Mouse (Mus musculus): Measurements from ENCODE around the gene Gm11627.
"Not testable (repeated sequence)": the region's sequence is repeated elsewhere in the genome, so short reads cannot be mapped to it uniquely, and the experiment has no call there.

The Gm11627 gene

DNA sequence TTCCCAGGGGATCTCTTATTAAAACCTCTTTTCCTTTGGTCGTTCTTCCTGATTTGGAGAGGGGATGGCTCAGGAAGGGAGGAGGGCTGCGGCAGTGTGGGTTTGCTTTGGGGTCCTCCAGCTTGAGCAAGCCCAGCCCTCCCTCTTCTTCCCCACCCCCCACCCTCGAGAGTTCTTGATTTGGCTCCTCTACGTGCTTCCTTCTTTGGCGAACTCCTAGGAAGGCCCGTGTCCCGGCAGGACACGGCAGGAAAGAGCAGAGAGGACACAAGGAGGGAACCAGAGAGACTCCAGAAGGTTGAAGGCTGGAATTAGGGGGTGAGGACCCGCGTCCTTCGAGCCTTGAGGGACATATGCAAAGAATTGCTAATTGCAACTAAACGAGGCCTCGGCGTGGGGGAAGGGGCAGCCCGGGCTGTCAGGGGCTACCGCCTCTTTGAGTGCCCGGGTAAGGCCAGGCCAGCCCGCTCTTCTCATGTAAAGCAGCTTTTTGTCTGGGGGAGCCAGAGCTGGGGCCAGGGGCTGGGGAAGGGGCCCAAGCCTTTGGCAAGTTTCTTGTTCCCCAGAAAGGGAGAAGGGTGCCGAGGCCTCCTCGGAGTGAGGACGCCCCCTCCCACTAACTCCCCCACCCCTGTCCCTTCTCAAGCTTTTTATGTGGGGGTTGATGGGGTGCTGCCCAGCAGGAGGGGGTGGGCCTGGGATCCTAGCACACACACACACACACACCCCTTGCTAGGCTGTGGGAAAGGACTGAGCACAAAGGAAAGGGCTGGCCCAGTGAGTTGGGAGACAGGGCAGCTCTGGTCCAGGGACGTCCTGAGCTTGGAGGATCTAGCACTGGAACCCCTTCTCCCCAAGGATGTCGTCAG is at the start of gene Gm11627:
TSS of gene Gm11627 (minus strand) at position 297 of the 869 bp plus-strand sequence.
- DNase-seq (ENCODE audit: low read depth) = no peak

DNA sequence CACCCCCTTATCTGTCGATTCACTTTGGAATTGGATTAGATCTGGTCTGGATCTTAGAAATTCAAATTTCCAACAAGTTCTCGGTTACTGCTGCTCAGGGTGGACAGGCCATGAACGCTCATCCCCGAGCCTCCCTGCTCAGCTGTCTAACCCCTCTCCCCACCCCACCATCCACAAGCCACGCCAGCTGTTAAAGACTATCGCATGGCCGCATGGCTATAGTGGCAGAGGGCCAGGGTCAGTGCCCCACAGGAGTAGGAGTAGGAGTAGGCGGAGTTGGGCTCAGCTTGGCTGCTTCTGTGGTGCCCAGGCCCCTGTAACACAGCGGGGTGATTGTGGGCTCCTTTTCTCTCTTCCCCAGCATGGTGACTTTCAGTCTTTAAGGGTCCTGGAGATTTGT is 49.3 kb upstream of the Gm11627 start:
- no peak for DNase-seq (ENCODE audit: low read depth)

DNA sequence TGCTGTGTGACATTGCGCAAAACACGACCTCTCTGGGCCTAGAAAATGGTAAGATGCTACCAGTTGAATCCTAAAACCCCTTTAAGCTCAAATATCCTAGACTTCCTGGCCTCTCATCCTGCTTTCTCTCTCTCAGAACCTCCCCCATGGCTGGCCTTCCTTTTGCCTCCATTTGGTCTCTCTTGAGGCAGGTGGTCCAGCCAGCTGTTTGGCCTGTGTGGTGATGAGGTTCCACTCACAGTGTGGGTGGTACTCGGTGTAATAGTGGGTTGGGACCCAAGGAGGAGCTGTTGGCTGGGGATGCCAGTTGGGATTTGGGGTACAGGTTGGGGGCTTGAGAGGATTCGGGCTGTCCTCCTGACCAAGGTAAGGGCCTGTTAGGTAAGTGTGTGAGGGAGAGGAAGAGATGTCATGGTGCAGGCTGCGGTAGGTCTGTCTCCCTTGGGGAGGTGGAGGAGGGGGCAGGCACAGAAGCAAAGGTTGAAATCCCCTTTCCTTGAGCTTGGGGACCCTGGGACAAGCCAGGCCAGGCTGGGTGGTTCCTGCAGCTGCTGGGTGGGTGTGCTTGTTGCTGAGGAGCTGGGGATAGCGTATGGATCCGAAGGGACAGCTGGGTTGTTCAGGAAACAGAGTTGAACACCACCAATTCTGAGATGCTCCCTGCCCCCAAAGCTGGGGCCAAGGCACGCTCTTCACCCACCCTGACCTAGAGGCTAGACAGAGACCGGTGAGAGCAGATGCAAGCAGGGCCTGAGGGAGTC is 48.1 kb upstream of the Gm11627 start:
- DNase-seq (ENCODE audit: low read depth) = no peak

DNA sequence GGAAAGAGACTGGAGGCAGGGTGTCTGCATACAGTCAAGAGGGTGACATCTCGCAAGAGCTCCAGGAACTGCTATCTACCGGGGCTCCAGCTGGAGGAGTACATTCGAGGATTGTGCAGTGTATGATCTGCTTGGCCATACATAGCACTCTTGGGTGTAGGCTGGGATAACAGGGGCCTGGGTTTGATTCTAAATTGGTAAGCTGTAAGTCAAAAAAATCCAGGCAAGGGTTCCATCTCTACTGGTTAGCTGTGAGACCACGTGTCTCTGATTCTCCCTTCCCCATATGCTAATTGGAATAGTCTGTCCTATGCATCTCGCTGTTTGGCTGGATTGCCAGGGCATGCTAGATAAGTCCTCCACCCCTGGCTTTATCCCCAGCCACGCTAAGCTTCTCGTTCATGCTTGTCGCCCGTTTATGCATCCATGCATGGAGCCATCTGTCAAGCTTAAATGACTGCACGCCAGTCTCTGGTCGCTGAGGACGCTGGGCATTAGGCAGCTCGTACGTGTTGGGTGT is 45.7 kb upstream of the Gm11627 start:
- DNase-seq (ENCODE audit: low read depth) = no peak

DNA sequence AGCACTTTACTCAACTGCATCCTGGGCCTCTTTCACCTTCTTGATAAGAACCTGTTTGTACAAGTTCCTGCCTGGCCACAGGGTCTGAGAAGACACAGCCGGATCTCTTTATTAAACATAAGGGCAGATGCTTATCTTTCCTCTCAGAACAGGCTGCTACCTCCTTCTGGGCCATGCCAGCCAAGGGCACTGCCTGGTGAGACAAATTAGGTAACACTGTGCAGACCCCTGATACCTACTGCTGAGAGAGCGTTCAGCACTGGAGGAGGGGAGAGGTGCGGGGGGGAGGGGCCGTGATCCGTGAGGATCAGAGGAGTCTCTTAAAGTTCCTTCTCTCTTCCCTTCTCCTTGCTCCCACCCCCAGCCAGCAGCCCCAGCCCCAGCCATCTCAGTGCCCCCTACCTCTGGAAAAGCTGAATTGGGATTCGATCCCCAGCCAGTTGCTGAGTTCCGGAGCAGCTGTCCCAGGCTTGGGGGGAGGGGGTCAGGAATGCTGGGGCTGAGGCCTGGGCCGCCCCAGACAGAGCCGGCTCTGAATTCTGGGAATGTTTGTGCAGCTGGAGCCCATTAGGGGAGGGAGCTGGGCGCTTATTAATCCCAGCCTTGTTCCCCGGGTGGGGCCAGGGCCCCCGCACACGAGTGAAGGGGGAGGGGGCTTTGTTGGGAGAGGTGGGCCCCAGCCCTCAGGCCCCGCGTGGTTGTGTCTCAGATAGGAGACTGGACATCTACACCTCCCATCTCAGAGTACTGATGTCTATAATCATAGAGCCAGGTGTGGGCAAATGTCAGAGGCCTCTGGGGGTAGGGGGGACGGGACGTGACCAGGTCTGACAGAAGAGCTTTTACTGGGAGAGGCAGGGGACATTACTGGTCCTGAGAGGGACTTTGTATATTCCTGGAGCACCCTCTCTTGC is 44.9 kb upstream of the Gm11627 start:
- no peak for DNase-seq (ENCODE audit: low read depth)

DNA sequence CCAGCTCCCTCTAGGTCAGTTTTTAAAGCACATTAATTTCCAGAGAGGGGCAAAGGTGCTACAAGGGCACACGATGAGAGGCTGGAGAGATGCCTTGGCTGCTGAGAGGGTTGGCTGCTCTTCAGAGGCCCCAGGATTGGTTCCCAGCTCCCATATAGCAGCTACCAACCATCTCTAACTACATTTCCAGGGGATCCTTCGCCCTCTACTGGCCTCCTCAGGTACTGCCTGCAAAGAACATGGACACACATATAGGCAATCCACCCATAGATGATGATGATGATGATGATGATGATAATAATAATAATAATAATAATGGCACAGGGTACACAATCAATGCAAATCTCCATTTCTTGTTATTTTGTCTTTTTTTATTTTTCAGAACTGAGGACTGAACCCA is 40.2 kb upstream of the Gm11627 start:
- DNase-seq (ENCODE audit: low read depth) = no peak

DNA sequence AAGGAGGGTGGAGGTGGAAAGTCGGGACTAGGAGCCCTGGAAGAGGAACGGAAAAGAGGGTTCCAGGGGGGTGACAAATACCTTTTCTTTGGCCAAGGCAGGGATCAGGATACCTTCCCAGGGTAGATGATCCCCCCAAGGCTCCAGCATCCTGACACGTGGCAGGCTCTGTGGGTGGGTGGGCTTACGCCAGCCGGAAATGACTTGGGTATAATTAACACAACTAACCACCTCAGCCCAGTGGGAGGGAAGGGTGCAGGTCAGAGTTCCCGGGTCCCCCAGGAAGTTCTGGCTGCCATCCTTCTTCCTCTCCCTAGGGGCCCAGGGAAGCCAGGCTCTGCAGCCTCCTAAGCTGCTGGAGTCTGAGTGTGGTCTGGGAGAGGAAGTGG is 32.0 kb upstream of the Gm11627 start:
- DNase-seq (ENCODE audit: low read depth) = no peak

DNA sequence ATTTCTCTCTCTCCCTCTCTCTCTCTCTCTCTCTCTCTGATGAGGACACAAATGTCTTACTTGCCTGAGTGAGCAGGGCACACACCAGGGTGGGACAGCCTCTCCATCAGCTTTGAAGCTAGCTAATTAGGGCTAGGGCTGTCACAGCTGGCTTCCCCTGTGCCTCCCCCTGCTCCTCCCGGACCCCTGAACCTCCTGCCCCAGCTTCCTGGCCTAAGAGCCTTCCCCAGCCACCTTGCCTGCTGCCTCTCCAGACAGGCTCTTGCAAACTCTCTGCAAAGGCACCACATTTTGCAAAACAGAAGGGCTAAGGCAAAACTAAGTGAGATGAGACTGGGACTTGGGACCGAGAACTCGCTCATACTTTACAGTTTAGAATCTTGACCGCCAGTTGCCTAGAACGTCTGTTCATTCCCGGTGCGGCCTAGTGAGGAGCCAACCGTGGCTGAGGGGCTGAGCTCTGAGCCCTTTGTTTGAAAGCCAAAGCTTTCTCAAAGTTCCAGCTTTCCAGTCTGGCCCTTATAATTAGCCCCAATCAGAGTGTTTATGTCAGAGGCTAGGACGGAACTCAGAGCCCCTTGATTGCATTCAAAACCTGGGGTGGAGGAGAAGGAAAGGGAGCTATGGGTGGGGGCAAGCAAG is 31.5 kb upstream of the Gm11627 start:
- no peak for DNase-seq (ENCODE audit: low read depth)

DNA sequence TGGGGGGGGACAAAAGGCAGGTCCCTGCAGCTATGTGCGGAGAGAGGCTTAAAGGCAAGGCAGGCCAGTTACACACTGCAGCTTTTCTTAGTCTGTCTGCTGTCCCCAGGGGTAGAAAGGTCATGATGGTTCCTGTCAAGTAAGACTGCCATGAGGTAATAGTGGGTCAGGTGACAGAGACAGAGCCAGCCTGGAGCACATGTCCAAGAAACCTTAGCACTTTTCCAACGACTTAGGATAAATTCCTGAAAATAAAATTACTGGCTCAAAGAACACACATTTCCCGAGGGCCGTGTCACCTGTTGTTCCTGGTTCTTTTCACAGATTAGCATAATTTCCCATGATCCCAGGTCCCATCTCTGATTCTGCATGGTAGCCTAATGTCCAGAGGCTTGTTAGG is 31.0 kb upstream of the Gm11627 start:
- DNase-seq (ENCODE audit: low read depth) = no peak

DNA sequence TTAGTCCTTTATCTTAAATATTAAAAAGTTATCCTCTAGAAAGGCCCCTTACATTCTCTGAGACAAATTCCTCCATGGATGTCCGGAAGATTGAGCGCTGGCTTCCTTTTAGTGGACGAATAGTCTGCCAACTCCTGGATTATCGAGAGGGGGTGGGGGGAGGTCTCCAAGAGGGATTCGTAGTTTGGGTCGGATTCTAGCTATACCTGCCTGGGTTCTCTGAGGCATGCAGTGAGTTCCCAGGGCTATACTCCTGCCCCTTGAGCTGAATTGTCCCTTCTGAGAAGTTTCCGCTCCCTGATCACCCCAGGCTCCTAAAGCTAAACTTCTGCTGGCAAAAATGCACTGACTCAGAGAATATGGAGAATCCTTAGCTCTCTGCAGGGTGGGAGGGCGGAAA is 30.2 kb upstream of the Gm11627 start:
- DNase-seq (ENCODE audit: low read depth) = no peak

DNA sequence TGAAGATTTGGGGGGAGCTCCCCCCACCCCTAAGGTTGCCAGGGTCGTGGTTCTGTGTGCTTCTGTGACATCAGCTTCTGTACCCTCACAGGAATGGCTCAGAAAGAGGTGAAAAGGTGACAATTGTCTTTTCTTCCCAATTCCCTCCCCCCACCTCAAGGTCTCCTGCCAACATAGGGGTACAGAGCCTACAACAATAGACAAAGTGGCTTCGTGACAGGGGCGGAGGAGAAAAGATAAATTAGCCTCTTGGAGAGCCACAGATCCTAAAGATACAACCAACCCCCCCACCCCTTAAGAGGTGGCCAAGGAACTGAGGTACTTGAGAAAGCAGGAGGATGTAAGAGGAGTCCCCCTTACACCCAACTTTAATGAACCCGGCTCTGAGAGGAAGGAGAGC is 29.4 kb upstream of the Gm11627 start:
- DNase-seq (ENCODE audit: low read depth) = no peak

DNA sequence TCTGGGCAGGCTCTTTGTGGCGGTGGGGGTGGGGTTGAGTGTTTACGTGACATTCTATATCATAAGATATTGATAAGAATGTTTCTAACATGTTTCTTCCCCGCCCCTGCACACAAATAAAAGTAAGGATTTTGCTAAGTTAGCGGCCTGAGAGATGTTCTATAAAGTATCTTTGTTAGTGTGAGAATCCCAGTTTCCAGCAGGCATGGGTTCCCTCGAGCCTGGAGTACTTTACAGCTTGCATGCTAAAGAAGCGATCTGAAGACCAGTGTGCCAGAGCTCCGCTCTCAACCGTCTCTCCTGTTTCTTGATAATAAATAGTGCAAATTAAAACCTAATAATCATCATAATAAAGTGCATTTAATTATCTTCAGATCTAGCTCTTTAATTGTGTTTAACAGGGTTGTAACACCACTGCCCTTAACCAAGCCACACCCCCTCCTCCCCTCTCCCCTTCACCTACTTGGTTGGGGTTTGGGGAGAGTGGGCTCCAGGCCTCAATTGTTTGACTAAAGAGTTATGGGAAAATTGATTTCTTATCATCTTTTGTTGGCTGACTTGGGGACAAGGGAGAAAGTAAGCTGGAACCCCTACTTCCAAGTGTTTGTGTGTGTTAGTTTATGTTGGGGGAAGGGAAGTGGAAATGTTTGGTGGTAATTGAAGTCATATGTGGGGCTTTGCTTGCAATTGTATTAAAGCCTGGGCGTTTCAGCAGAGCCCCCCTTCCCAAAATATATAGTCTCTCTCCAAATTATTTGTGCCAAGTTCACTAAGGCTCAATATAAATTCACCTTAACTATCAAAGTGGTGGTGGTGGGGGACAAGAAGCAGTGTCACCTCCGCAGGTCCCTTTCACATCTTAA is 28.7 kb upstream of the Gm11627 start:
- DNase-seq (ENCODE audit: low read depth) = no peak

DNA sequence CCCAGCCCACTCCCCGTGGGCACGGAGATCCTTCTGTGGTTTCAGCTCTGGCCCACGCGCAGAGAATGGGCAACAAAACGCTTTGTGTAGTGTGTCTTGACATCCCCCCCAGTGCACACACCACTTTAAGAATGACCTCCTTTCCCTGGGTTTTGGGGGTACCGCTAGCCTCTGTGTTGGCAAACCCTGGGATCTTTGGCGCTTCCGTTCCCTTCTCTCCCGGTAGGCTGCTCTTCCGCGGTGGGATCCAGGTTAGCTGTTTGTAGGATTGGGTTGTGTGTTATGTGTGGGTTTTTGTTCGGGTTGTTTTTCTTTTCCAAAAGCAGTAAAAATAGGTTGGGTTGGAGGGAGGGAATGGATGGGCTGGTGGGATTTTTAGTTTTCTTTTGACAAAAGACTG is 27.9 kb upstream of the Gm11627 start:
- not testable (repeated sequence) for DNase-seq (ENCODE audit: low read depth)

DNA sequence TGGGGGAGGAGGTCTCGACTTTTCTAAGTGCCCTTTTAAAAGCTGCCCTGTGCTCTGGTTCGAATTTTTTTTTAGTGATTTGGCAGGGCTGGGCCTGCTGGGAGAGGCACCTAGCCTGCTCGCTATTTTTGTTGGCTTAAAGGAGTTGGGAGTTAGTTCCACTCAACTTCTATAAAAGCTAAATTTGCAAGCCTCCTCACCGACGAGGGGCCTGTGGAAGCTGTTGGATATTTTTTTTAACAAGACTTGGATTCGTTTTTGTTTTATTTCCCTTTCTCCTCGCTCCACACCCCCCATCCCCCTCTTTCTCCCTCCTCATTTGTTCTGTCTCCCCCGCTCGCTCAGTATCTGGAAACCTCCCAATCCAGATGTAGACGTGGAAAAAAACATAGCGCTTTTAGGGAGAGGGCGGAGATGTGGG is 27.5 kb upstream of the Gm11627 start:
- DNase-seq (ENCODE audit: low read depth) = no peak

DNA sequence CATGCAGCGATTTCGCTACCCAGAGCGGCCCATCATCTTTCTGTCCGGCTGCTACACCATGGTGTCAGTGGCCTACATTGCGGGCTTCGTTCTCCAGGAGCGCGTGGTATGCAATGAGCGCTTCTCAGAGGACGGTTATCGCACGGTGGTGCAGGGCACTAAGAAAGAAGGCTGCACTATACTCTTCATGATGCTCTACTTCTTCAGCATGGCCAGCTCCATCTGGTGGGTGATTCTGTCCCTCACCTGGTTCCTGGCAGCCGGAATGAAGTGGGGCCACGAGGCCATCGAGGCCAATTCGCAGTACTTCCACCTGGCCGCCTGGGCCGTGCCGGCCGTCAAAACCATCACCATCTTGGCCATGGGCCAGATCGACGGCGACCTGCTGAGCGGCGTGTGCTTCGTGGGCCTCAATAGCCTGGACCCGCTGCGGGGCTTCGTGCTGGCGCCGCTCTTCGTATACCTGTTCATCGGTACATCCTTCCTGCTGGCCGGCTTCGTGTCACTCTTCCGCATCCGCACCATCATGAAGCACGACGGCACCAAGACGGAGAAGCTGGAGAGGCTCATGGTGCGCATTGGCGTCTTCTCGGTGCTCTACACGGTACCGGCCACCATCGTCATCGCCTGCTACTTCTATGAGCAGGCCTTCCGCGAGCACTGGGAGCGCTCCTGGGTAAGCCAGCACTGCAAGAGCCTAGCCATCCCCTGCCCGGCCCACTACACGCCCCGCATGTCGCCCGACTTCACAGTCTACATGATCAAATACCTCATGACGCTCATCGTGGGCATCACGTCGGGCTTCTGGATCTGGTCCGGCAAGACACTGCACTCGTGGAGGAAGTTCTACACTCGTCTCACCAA is 26.5 kb upstream of the Gm11627 start:
- no peak for DNase-seq (ENCODE audit: low read depth)

DNA sequence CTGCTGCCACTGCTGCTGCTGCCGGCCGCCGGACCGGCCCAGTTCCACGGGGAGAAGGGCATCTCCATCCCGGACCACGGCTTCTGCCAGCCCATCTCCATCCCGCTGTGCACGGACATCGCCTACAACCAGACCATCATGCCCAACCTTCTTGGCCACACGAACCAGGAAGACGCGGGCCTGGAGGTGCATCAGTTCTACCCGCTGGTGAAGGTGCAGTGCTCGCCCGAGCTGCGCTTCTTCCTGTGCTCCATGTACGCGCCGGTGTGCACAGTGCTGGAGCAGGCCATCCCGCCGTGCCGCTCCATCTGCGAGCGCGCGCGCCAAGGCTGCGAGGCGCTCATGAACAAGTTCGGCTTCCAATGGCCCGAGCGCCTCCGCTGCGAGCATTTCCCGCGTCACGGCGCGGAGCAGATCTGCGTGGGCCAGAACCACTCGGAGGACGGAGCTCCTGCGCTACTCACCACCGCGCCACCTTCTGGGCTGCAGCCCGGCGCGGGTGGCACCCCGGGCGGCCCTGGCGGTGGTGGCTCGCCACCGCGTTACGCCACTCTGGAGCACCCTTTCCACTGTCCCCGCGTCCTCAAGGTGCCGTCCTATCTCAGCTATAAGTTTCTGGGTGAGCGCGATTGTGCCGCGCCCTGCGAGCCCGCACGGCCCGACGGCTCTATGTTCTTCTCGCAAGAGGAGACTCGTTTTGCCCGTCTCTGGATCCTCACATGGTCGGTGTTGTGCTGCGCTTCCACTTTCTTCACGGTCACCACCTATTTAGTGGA is 25.7 kb upstream of the Gm11627 start:
- DNase-seq (ENCODE audit: low read depth) = no peak

DNA sequence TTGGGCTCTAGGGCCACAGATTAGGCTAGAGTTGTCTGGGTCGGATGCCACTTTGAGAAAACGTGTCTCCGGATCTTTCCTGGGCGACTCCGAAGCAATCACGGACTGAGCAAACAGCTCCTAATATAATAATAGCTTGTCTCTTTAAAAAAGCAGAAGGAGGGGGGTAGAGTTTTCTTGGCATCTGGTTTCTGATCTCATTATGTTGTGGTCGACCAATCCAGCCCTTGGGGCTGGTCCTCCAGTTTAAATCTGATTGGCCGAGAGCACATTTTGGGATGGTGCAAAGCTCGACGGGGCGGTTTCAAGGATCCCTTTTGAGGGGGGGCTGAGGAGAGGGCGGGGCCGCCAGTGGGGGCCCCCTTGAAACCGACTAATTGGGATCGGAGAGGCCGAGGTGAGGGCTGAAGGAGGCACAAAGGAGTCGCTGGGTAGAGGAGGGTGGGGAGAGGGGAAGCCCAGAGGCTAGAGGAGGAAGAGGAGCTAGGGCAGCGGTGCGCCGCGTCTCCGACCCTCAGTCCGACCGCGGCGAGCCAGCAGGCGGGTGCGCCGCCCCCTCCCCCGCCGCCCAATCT is 24.8 kb upstream of the Gm11627 start, which contains the start of gene Fzd2:
TSS of gene Fzd2 (plus strand) at position 387 of the 575 bp plus-strand sequence.
- DNase-seq (ENCODE audit: low read depth) = no peak

DNA sequence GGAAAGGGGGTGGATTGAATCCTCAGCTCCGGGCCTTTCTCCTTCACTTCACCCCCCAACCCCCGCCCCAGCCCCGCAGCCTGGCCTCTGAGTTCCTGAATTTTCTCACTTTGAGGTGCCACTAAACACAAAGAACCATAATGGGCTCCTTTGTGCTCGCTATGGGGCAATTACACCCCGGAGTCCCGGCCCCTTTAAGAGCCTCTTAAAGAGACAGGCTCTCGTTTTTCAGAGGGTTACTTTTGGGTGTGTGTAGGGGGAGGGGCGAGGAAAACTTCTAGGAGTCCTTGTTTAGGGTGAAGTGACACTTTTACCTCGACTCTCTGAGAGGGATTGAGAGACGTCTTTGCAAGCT is 24.2 kb upstream of the Gm11627 start:
- DNase-seq (ENCODE audit: low read depth) = no peak

All from c-Kit-positive CD71-positive TER-119-negative erythroid progenitor cells, embryonic 14.5 days (primary cell).